Mouse (Mus musculus): ENCODE data around the gene Camta2. TPM values are rescaled to one million over a fixed set of nuclear protein-coding genes. Genes with fewer than 3 reads are reported as not detected.

Gene Camta2
- polyA plus RNA-seq (2012): 0.30 and 0.36 TPM in 2 replicates

- Histone ChIP-seq H3K36me3 (ENCODE audit: control insufficient read depth) (peaks cover 15% of the 10 kb centered on the region), H3K4me1 (ENCODE audit: control insufficient read depth) (peaks cover 20% of the 10 kb centered on the region), H3K27me3 (ENCODE audit: control insufficient read depth) (peaks cover 24% of the 10 kb centered on the region), H3K9me3 (ENCODE audit: control insufficient read depth, low read length) (no peaks in the 10 kb centered on the region), H3K4me3 (replicated peaks) (peak within 1 kb of the TSS; percentile 76)
- TF ChIP-seq TAL1 (IDR thresholded peaks at IDR 0.05; ENCODE audit: low read length) (no peak), GATA1 (IDR thresholded peaks at IDR 0.05; ENCODE audit: low read length) (no peak)
Measured at GRCm38 (mm10) chr11:70687601-70688199, at the start of gene Camta2. Gene Camta2, minus strand, starts transcription at chr11:70688105.

GRCm38 (mm10) chr11:70733256-70733655 lies 45.4 kb upstream of the Camta2 start:
- no peaks in the 10 kb centered on the region for H3K4me1 ChIP-seq (ENCODE audit: control insufficient read depth)
- H3K4me3 ChIP-seq (replicated peaks): no peak overlapping the region
- no peaks in the 10 kb centered on the region for H3K9me3 ChIP-seq (ENCODE audit: control insufficient read depth, low read length)
- peaks cover 11% of the 10 kb centered on the region for H3K27me3 ChIP-seq (ENCODE audit: control insufficient read depth)
- TF ChIP-seq TAL1 (IDR thresholded peaks at IDR 0.05; ENCODE audit: low read length) (no peak), GATA1 (IDR thresholded peaks at IDR 0.05; ENCODE audit: low read length) (no peak)
- peaks cover 4% of the 10 kb centered on the region for H3K36me3 ChIP-seq (ENCODE audit: control insufficient read depth)

GRCm38 (mm10) chr11:70731178-70731577 lies 43.3 kb upstream of the Camta2 start:
- peaks cover 21% of the 10 kb centered on the region for H3K36me3 ChIP-seq (ENCODE audit: control insufficient read depth)
- TF ChIP-seq GATA1 (IDR thresholded peaks at IDR 0.05; ENCODE audit: low read length) (no peak), TAL1 (IDR thresholded peaks at IDR 0.05; ENCODE audit: low read length) (no peak)
- peaks cover 4% of the 10 kb centered on the region; the same call in 1 of the 2 replicates for H3K27me3 ChIP-seq (ENCODE audit: control insufficient read depth)
- no peaks in the 10 kb centered on the region for H3K4me1 ChIP-seq (ENCODE audit: control insufficient read depth)
- H3K9me3 ChIP-seq (ENCODE audit: control insufficient read depth, low read length): no peaks in the 10 kb centered on the region
- no peak overlapping the region for H3K4me3 ChIP-seq (replicated peaks)

- H3K36me3 ChIP-seq (ENCODE audit: control insufficient read depth): peaks cover 28% of the 10 kb centered on the region
- no peaks in the 10 kb centered on the region for H3K4me1 ChIP-seq (ENCODE audit: control insufficient read depth)
- no peak overlapping the region for H3K4me3 ChIP-seq (replicated peaks)
- no peak for TF ChIP-seq GATA1 (IDR thresholded peaks at IDR 0.05; ENCODE audit: low read length)
- TF ChIP-seq TAL1 (IDR thresholded peaks at IDR 0.05; ENCODE audit: low read length): no peak
- no peaks in the 10 kb centered on the region for H3K9me3 ChIP-seq (ENCODE audit: control insufficient read depth, low read length)
- H3K27me3 ChIP-seq (ENCODE audit: control insufficient read depth): peaks cover 2% of the 10 kb centered on the region; the same call in 1 of the 2 replicates
Measured at GRCm38 (mm10) chr11:70730427-70731038, 42.6 kb upstream of the Camta2 start.

- Histone ChIP-seq H3K27me3 (ENCODE audit: control insufficient read depth) (peaks cover 2% of the 10 kb centered on the region; the same call in 1 of the 2 replicates), H3K4me1 (ENCODE audit: control insufficient read depth) (no peaks in the 10 kb centered on the region), H3K4me3 (replicated peaks) (no peak overlapping the region), H3K9me3 (ENCODE audit: control insufficient read depth, low read length) (no peaks in the 10 kb centered on the region), H3K36me3 (ENCODE audit: control insufficient read depth) (peaks cover 47% of the 10 kb centered on the region)
- no peak for TF ChIP-seq GATA1 (IDR thresholded peaks at IDR 0.05; ENCODE audit: low read length)
- TF ChIP-seq TAL1 (IDR thresholded peaks at IDR 0.05; ENCODE audit: low read length): no peak
Measured at GRCm38 (mm10) chr11:70727385-70727784, 39.5 kb upstream of the Camta2 start.

- Histone ChIP-seq H3K27me3 (ENCODE audit: control insufficient read depth) (peaks cover 2% of the 10 kb centered on the region; the same call in 1 of the 2 replicates), H3K4me3 (replicated peaks) (no peak overlapping the region), H3K36me3 (ENCODE audit: control insufficient read depth) (peaks cover 51% of the 10 kb centered on the region), H3K4me1 (ENCODE audit: control insufficient read depth) (no peaks in the 10 kb centered on the region), H3K9me3 (ENCODE audit: control insufficient read depth, low read length) (no peaks in the 10 kb centered on the region)
- TF ChIP-seq TAL1 (IDR thresholded peaks at IDR 0.05; ENCODE audit: low read length): no peak
- no peak for TF ChIP-seq GATA1 (IDR thresholded peaks at IDR 0.05; ENCODE audit: low read length)
Measured at GRCm38 (mm10) chr11:70726585-70726984, 38.7 kb upstream of the Camta2 start.

GRCm38 (mm10) chr11:70724706-70725105 lies 36.8 kb upstream of the Camta2 start:
- H3K36me3 ChIP-seq (ENCODE audit: control insufficient read depth): peaks cover 53% of the 10 kb centered on the region
- H3K27me3 ChIP-seq (ENCODE audit: control insufficient read depth): no peaks in the 10 kb centered on the region
- no peaks in the 10 kb centered on the region for H3K4me1 ChIP-seq (ENCODE audit: control insufficient read depth)
- no peaks in the 10 kb centered on the region for H3K9me3 ChIP-seq (ENCODE audit: control insufficient read depth, low read length)
- no peak for TF ChIP-seq TAL1 (IDR thresholded peaks at IDR 0.05; ENCODE audit: low read length)
- no peak for TF ChIP-seq GATA1 (IDR thresholded peaks at IDR 0.05; ENCODE audit: low read length)
- H3K4me3 ChIP-seq (replicated peaks): no peak overlapping the region

GRCm38 (mm10) chr11:70721072-70721471 lies 33.2 kb upstream of the Camta2 start:
- TF ChIP-seq TAL1 (IDR thresholded peaks at IDR 0.05; ENCODE audit: low read length) (no peak), GATA1 (IDR thresholded peaks at IDR 0.05; ENCODE audit: low read length) (no peak)

GRCm38 (mm10) chr11:70720567-70720966 lies 32.7 kb upstream of the Camta2 start:
- no peaks in the 10 kb centered on the region for H3K4me1 ChIP-seq (ENCODE audit: control insufficient read depth)
- H3K4me3 ChIP-seq (replicated peaks): no peak overlapping the region
- H3K36me3 ChIP-seq (ENCODE audit: control insufficient read depth): peaks cover 44% of the 10 kb centered on the region
- TF ChIP-seq GATA1 (IDR thresholded peaks at IDR 0.05; ENCODE audit: low read length) (no peak), TAL1 (IDR thresholded peaks at IDR 0.05; ENCODE audit: low read length) (no peak)
- no peaks in the 10 kb centered on the region for H3K27me3 ChIP-seq (ENCODE audit: control insufficient read depth)
- H3K9me3 ChIP-seq (ENCODE audit: control insufficient read depth, low read length): no peaks in the 10 kb centered on the region

More at GRCm38 (mm10) chr11:70721072-70721471, 33.2 kb upstream of the Camta2 start:
- Histone ChIP-seq H3K4me1 (ENCODE audit: control insufficient read depth) (no peaks in the 10 kb centered on the region), H3K9me3 (ENCODE audit: control insufficient read depth, low read length) (no peaks in the 10 kb centered on the region), H3K27me3 (ENCODE audit: control insufficient read depth) (no peaks in the 10 kb centered on the region), H3K4me3 (replicated peaks) (no peak overlapping the region), H3K36me3 (ENCODE audit: control insufficient read depth) (peaks cover 47% of the 10 kb centered on the region)

Data from erythroblast, embryonic 14.5 days (primary cell).